In genomic region chr4:133012776-133013265, GRCm38 (mm10) we compare ENCODE assay signal across 7 mouse cellular contexts. TPM values are rescaled to one million over a fixed set of nuclear protein-coding genes. Genes with fewer than 3 reads are reported as not detected.
A peak's percentile ranks its signal among the peaks of the same experiment; 100 is the strongest.
DNase-seq lines count a peak whose midpoint lies in the region; ATAC-seq and TF ChIP-seq lines count a peak whose summit lies in the region.

No protein-coding gene starts in this region.

- under 1% methylated on average over 17 of the region's 17 CpGs for WGBS in heart, embryonic 11.5 days (ENCODE audit: insufficient replicate concordance)
- WGBS in kidney, embryonic 16.5 days: 1% methylated on average over 16 of the region's 17 CpGs
- 0% methylated on average over 17 of the region's 17 CpGs for whole genome bisulfite sequencing in midbrain, embryonic 13.5 days

- H3K9me3 ChIP-seq in heart, embryonic 11.5 days (replicated peaks; ENCODE audit: control insufficient read depth, low read length): no peaks in the 10 kb centered on the region
- H3K9me3 ChIP-seq in kidney, embryonic 16.5 days (ENCODE audit: low read length): no peaks in the 10 kb centered on the region
- H3K9me3 ChIP-seq in midbrain, embryonic 13.5 days: no peaks in the 10 kb centered on the region

- peak overlapping the region; percentile 64 for H3K4me3 ChIP-seq in testis, adult 2 months (ENCODE audit: control insufficient read depth, low read depth, low read length)
- peak overlapping the region; percentile 94 for H3K4me3 ChIP-seq in heart, embryonic 11.5 days (ENCODE audit: low read depth, low read length)
- H3K4me3 ChIP-seq in kidney, embryonic 16.5 days (ENCODE audit: low read length): peak overlapping the region; percentile 96
- peak overlapping the region; percentile 96 for H3K4me3 ChIP-seq in midbrain, embryonic 13.5 days (replicated peaks)

- no peak for TF ChIP-seq CTCF in testis, adult 2 months (IDR thresholded peaks at IDR 0.05; ENCODE audit: control insufficient read depth, insufficient read depth, insufficient replicate concordance, low read depth, low read length)

- H3K27ac ChIP-seq in testis, adult 2 months (ENCODE audit: control insufficient read depth, insufficient read depth, low read depth, low read length): no peak overlapping the region
- peak overlapping the region; percentile 96 for H3K27ac ChIP-seq in heart, embryonic 11.5 days (ENCODE audit: low read depth, low read length)
- H3K27ac ChIP-seq in kidney, embryonic 16.5 days (ENCODE audit: low read length): peak overlapping the region; percentile 97
- peak overlapping the region; percentile 96 for H3K27ac ChIP-seq in midbrain, embryonic 13.5 days

- peaks cover 23% of the 10 kb centered on the region for H3K4me1 ChIP-seq in testis, adult 2 months (ENCODE audit: control insufficient read depth, insufficient read depth, low read length)
- H3K4me1 ChIP-seq in heart, embryonic 11.5 days (ENCODE audit: control insufficient read depth, insufficient read depth, low read length): peaks cover 52% of the 10 kb centered on the region
- H3K4me1 ChIP-seq in kidney, embryonic 16.5 days (ENCODE audit: insufficient read depth, low read length): peaks cover 63% of the 10 kb centered on the region
- peaks cover 61% of the 10 kb centered on the region for H3K4me1 ChIP-seq in midbrain, embryonic 13.5 days (replicated peaks)

- no peak for ATAC-seq in heart, embryonic 11.5 days (replicated peaks; ENCODE audit: insufficient number of reproducible peaks, low FRiP score, low TSS enrichment)
- ATAC-seq in kidney, embryonic 16.5 days (ENCODE audit: low FRiP score, low TSS enrichment): peak; percentile 5; the same call in 1 of the 2 replicates
- no peak for ATAC-seq in midbrain, embryonic 13.5 days

- H3K36me3 ChIP-seq in testis, adult 2 months (ENCODE audit: control insufficient read depth, insufficient read depth, low read length): no peaks in the 10 kb centered on the region
- H3K36me3 ChIP-seq in heart, embryonic 11.5 days (ENCODE audit: control insufficient read depth, insufficient read depth, low read length): no peaks in the 10 kb centered on the region
- no peaks in the 10 kb centered on the region for H3K36me3 ChIP-seq in kidney, embryonic 16.5 days (ENCODE audit: insufficient read depth, low read length)
- H3K36me3 ChIP-seq in midbrain, embryonic 13.5 days: no peaks in the 10 kb centered on the region

- H3K4me2 ChIP-seq in heart, embryonic 11.5 days: peak overlapping the region; percentile 96
- H3K4me2 ChIP-seq in kidney, embryonic 16.5 days (replicated peaks; ENCODE audit: low read depth, low read length): peak overlapping the region; percentile 82
- peak overlapping the region; percentile 99 for H3K4me2 ChIP-seq in midbrain, embryonic 13.5 days (replicated peaks)

- peak overlapping the region; percentile 98 for H3K9ac ChIP-seq in heart, embryonic 11.5 days (ENCODE audit: low read depth, low read length)
- peak overlapping the region; percentile 99 for H3K9ac ChIP-seq in kidney, embryonic 16.5 days (replicated peaks; ENCODE audit: low read length)
- peak overlapping the region; percentile 100 for H3K9ac ChIP-seq in midbrain, embryonic 13.5 days (replicated peaks)

- no peak for TF ChIP-seq POLR2A in testis, adult 2 months (IDR thresholded peaks at IDR 0.05; ENCODE audit: control insufficient read depth, low read depth, low read length)

- no peaks in the 10 kb centered on the region for H3K27me3 ChIP-seq in testis, adult 2 months (ENCODE audit: control insufficient read depth, insufficient read depth, low read length)
- no peaks in the 10 kb centered on the region for H3K27me3 ChIP-seq in heart, embryonic 11.5 days (ENCODE audit: control insufficient read depth, insufficient read depth, low read length)
- H3K27me3 ChIP-seq in kidney, embryonic 16.5 days (ENCODE audit: insufficient read depth, low read length): peaks cover 12% of the 10 kb centered on the region
- H3K27me3 ChIP-seq in midbrain, embryonic 13.5 days: peaks cover 18% of the 10 kb centered on the region

- DNase-seq in testis, postnatal 14 days (ENCODE audit: low spot score): no peak
- DNase-seq in cerebellum, adult 9-11 months: peak; percentile 82
- peak; percentile 69 for DNase-seq in thymus, postnatal 4 days

RNA-seq across cellular contexts. Expression of gene Ahdc1, which starts 1.8 kb away (rescaled TPM):
- polyA plus RNA-seq in testis, adult 2 months (2012; rRNA removed): 59.1 and 65.0 TPM in 2 replicates
- polyA plus RNA-seq in heart, embryonic 11.5 days (2014; fragmentation: Nextera tagmentation; extraction: Ambion mirVana): 7.0 and 9.1 TPM in 2 replicates
- 9.8 and 11.7 TPM in 2 replicates for polyA plus RNA-seq in kidney, embryonic 16.5 days (2015; fragmentation: Nextera tagmentation; extraction: Ambion mirVana)
- polyA plus RNA-seq in midbrain, embryonic 13.5 days (2015; fragmentation: Nextera tagmentation; extraction: Ambion mirVana): 10.4 and 12.6 TPM in 2 replicates

RNA-seq across cellular contexts. Expression of gene Fgr, which starts 38.9 kb away (rescaled TPM):
- 0.85 and 1.0 TPM in 2 replicates for polyA plus RNA-seq in testis, adult 2 months (2012; rRNA removed)
- polyA plus RNA-seq in heart, embryonic 11.5 days (2014; fragmentation: Nextera tagmentation; extraction: Ambion mirVana): 0.40 and 0.63 TPM in 2 replicates
- 0.44 and 0.58 TPM in 2 replicates for polyA plus RNA-seq in kidney, embryonic 16.5 days (2015; fragmentation: Nextera tagmentation; extraction: Ambion mirVana)
- polyA plus RNA-seq in midbrain, embryonic 13.5 days (2015; fragmentation: Nextera tagmentation; extraction: Ambion mirVana): 0.12 TPM in 1 of 2 replicates, not detected in the other
